Mouse (Mus musculus) stomach, embryonic 14.5 days (tissue): Measurements from ENCODE around the gene Zfp871. TPM values are rescaled to one million over a fixed set of nuclear protein-coding genes. Genes with fewer than 3 reads are reported as not detected.
"Not testable (repeated sequence)": the region's sequence is repeated elsewhere in the genome, so short reads cannot be mapped to it uniquely, and the experiment has no call there.

Source experiments
- ATAC-seq: fragments of 200-750 bp; cut with Nextera tagmentation; 2 replicates; pipeline ENCODE4 v1.8.0; 2017; ENCODE audit warnings: low read depth, moderate TSS enrichment; ENCODE audit not compliant: insufficient number of reproducible peaks, insufficient read depth, low FRiP score
- H3K27ac ChIP-seq: fragments of 300-500 bp; sonication (generic); 2 replicates; pipeline ENCODE4 v1.5.1; 2014; ENCODE audit warnings: mild to moderate bottlenecking, low read length, moderate library complexity, mixed read lengths
- H3K27me3 ChIP-seq: fragments of 300-500 bp; sonication (generic); 2 replicates; pipeline ENCODE4 v1.6.1; 2014; ENCODE audit warnings: low read length, control low read depth, mixed read lengths; ENCODE audit not compliant: control insufficient read depth, insufficient read depth
- H3K36me3 ChIP-seq: fragments of 300-500 bp; sonication (generic); 2 replicates; pipeline ENCODE4 v1.6.1; 2014; ENCODE audit warnings: mild to moderate bottlenecking, control low read depth, low read length, moderate library complexity, mixed read lengths; ENCODE audit not compliant: control insufficient read depth, insufficient read depth
- H3K4me1 ChIP-seq: fragments of 300-500 bp; sonication (generic); 2 replicates; pipeline ENCODE4 v1.6.1; 2014; ENCODE audit warnings: low read length, control low read depth, mixed read lengths; ENCODE audit not compliant: control insufficient read depth, insufficient read depth
- H3K4me2 ChIP-seq: fragments of 300-500 bp; sonication (generic); replicated peaks from 2 replicates; pipeline ENCODE4 v1.6.1; 2014; ENCODE audit warnings: low read depth, low read length, control low read depth
- H3K4me3 ChIP-seq: fragments of 300-500 bp; sonication (generic); 2 replicates; pipeline ENCODE4 v1.5.1; 2014; ENCODE audit warnings: low read depth, low read length, control low read depth
- H3K9ac ChIP-seq: fragments of 300-500 bp; sonication (generic); replicated peaks from 2 replicates; pipeline ENCODE4 v1.6.1; 2014; ENCODE audit warnings: low read depth, mild to moderate bottlenecking, control low read depth, low read length, moderate library complexity, mixed read lengths
- H3K9me3 ChIP-seq: fragments of 300-500 bp; sonication (generic); 2 replicates; pipeline ENCODE4 v1.6.1; 2016; ENCODE audit warnings: low read depth, low read length, control low read depth; ENCODE audit not compliant: control insufficient read depth
- WGBS: fragments of 180-500 bp; shearing (Covaris S2); extraction: QIAGEN DNeasy Blood & Tissue Kit; methylation state at CpG from one replicate; pipeline ENCODE4 v1.1.7; 2014; 5-methylcytosine and 5-hydroxymethylcytosine counted together
- polyA plus RNA-seq: library from polyadenylated mRNA; unstranded; fragments of >200 nt; fragmentation: Nextera tagmentation; extraction: Ambion mirVana; gene quantifications from 2 replicates; pipeline ENCODE4 v1.2.1, GENCODE M21; 2014

Gene Zfp871
- polyA plus RNA-seq, 1 experiment from 2014 or later = 62.0 TPM

DNA sequence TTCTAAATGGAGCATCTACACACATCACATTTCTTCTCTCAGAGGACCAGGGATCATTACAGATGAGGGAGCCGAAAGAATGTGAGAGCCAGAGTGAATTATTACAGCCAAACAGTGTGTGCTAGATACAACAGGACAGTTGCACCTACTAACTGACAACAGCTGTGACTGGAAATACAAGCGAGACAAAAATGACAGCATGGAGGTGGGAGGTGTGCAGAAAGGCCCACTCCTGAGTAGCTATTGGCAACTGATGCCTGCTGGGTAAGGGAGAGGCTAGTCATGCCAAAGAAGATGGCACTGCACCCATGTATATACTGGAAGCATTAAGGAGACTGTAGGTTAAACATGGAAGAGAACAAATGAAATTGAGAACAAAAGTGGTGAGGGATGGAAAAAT is 21.7 kb downstream of the Zfp871 start:
- H3K36me3 ChIP-seq = peaks cover 39% of the 10 kb centered on the region
- 93% methylated on average over 2 of the region's 2 CpGs for WGBS
- no peak for ATAC-seq
- no peak overlapping the region for H3K9ac ChIP-seq
- no peaks in the 10 kb centered on the region for H3K4me1 ChIP-seq
- H3K4me2 ChIP-seq = no peak overlapping the region
- H3K27me3 ChIP-seq = no peaks in the 10 kb centered on the region
- H3K4me3 ChIP-seq = no peak overlapping the region
- no peaks in the 10 kb centered on the region for H3K9me3 ChIP-seq
- H3K27ac ChIP-seq = no peak overlapping the region

DNA sequence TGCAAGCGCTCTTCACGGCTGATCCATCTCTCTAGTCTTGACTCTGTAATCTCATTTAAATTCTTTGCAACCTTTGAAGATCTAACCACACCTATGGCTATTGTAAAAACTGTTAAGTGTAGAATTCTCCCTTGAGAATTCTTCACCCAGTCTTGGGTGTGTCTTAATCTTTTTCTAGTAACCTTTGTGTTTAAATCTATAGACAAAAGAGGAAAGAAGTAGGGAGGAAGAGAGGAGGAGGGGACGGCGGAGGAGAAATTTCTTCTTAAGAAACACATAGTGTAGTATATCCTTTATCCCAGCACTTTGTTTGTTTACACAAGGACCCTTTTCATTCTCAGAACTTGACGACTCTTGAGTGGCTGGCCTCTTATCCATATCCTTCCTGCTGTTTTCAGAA is 30.8 kb downstream of the Zfp871 start:
- Histone ChIP-seq H3K27me3 (no peaks in the 10 kb centered on the region), H3K4me2 (no peak overlapping the region), H3K9ac (no peak overlapping the region), H3K36me3 (no peaks in the 10 kb centered on the region), H3K27ac (no peak overlapping the region), H3K9me3 (no peaks in the 10 kb centered on the region), H3K4me3 (no peak overlapping the region), H3K4me1 (no peaks in the 10 kb centered on the region)
- ATAC-seq = no peak
- WGBS = 50% methylated on average over 5 of the region's 5 CpGs

DNA sequence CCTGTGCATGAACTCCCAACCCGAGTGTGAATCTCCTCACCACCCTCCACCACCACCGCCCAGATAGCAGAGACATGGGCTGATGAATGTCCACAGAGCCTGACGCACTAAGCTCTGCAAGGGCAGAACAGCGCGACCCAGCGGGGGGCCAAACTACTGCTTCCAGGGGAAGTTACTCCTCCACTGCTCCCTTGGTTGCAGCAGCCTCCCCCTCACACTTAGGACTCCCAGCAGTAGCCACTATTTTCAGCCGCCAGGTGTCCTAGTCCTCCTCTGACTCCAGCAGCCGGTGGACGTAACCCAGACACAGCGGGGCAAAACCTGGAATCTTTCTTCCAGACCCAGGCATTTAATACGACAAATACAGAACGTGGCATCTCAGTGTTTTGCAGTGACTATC is 34.5 kb downstream of the Zfp871 start:
- H3K4me2 ChIP-seq = no peak overlapping the region
- H3K27me3 ChIP-seq = no peaks in the 10 kb centered on the region
- H3K27ac ChIP-seq = no peak overlapping the region
- H3K4me3 ChIP-seq = no peak overlapping the region
- H3K4me1 ChIP-seq = no peaks in the 10 kb centered on the region
- ATAC-seq = no peak
- H3K9me3 ChIP-seq = no peaks in the 10 kb centered on the region
- H3K36me3 ChIP-seq = no peaks in the 10 kb centered on the region
- no peak overlapping the region for H3K9ac ChIP-seq
- 8% methylated on average over 12 of the region's 12 CpGs for WGBS

DNA sequence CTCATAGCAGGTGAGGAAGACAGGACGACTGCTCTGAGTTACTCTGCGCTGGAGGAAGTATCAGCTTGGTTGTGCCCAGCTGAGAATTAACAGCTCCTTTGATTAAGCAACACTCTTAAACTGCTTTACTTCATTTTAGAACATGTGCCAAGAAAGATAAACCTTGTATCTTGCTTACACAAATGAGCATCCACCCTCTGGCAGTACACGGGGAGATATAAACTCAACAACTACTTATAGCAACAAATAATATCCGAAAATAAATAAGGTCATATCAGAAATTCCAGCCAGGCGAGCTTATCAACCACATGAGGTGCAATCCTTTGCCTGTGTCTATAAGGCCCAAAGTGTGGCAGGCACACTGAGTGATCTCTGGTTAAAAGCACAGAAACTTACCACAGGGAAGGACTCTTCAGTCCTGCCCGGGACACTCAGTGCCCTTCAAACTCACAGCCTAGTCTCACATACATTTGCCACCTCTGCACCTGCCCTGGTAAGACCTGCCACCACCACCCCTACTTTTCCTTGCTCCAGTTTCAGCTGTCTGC is 35.2 kb downstream of the Zfp871 start:
- Histone ChIP-seq H3K27me3 (no peaks in the 10 kb centered on the region), H3K27ac (no peak overlapping the region), H3K9ac (no peak overlapping the region), H3K36me3 (no peaks in the 10 kb centered on the region), H3K4me3 (no peak overlapping the region), H3K4me2 (no peak overlapping the region), H3K4me1 (no peaks in the 10 kb centered on the region), H3K9me3 (no peaks in the 10 kb centered on the region)
- ATAC-seq = no peak
- 70% methylated on average over 6 of the region's 6 CpGs for WGBS

DNA sequence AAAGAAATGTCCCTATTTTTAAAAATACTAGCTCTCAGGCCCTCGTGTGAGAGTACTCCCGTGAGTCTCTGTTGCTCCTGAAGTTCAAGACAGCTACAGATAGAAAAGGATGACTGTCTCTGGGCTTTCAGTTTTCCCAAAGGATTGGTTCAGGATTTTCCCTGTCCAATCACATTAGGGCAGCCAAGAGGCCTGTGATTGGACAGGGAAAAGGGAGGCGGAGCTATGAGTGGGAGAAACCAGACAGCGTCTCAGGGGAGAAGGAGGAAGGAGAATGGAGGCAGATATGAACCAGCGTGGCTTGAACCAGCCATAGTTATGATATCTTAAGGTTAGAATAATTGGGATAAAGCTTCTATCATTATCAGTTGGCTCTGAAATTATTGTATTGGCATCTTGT is 37.5 kb downstream of the Zfp871 start:
- Histone ChIP-seq H3K9me3 (no peaks in the 10 kb centered on the region), H3K9ac (no peak overlapping the region), H3K4me3 (no peak overlapping the region), H3K4me2 (no peak overlapping the region), H3K36me3 (no peaks in the 10 kb centered on the region), H3K27me3 (no peaks in the 10 kb centered on the region), H3K27ac (no peak overlapping the region), H3K4me1 (no peaks in the 10 kb centered on the region)
- WGBS = 45% methylated on average over 5 of the region's 5 CpGs
- no peak for ATAC-seq

DNA sequence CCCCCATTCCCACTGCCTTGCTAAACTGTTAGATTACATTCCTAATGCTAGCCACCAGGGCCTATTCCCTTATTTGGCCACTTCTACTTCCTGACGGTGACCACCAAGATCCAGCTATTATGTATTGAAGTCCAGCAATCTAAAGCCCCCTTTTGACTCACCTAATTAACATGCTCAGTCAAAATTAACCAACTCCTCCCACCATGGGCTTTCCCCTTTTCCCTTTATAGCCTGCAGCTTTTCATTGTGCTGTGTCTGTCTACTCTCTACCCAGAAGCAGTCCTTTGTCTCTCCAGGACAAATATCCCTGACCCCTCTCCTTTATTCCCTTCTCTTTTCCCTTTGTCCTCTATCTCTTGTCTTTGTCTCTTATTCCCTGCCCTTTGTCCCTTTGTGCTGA is 47.0 kb downstream of the Zfp871 start:
- H3K9me3 ChIP-seq = no peaks in the 10 kb centered on the region
- no peaks in the 10 kb centered on the region for H3K36me3 ChIP-seq
- H3K4me1 ChIP-seq = no peaks in the 10 kb centered on the region
- H3K27ac ChIP-seq = no peak overlapping the region
- no peaks in the 10 kb centered on the region for H3K27me3 ChIP-seq
- WGBS = 47% methylated on average over 1 of the region's 1 CpGs
- H3K9ac ChIP-seq = no peak overlapping the region
- H3K4me2 ChIP-seq = no peak overlapping the region
- H3K4me3 ChIP-seq = no peak overlapping the region
- no peak for ATAC-seq

DNA sequence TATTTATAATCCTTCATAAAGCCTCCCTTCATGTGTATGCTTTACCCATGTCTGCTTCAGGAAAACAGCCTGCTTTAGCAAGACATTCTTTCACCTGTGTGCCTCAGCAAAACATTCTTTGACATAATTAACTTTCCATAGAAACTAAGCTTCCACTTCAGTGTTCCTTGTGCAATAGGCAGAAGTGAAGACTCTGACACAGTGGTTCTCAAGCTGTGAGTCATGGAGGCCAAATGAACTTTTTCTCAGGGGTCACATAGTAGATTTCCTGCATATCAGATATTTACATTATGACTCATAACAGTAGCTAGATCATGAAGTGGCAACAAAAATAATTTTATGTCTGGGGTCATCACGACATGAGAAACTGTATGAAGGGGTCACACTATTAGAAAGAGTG is 49.7 kb downstream of the Zfp871 start:
- H3K9me3 ChIP-seq = no peaks in the 10 kb centered on the region
- H3K4me1 ChIP-seq = no peaks in the 10 kb centered on the region
- H3K9ac ChIP-seq = no peak overlapping the region
- H3K4me3 ChIP-seq = no peak overlapping the region
- no peaks in the 10 kb centered on the region for H3K36me3 ChIP-seq
- no peak overlapping the region for H3K4me2 ChIP-seq
- H3K27me3 ChIP-seq = no peaks in the 10 kb centered on the region
- ATAC-seq = no peak
- no peak overlapping the region for H3K27ac ChIP-seq
- WGBS = 87% methylated on average over 1 of the region's 1 CpGs

DNA sequence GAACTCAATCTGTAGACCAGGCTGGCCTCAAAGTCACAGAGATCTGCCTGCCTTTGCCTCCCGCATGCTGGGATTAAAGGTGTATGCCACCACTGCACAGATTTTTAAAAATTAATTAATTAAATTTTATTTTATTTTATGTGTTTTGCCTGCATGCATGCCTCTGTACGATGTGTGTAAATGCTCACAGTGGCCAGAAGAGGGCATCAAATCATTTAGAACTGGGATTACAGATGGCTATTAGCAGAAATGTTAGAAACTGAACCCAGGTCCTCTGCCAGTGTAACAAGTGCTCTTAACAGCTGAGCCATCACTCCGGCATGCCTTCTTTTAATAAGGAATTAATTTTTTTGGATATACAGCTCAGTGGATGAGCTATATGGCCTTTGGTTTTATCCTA is 59.1 kb downstream of the Zfp871 start:
- H3K4me3 ChIP-seq = no peak overlapping the region
- H3K9ac ChIP-seq = no peak overlapping the region
- ATAC-seq = no peak
- H3K36me3 ChIP-seq = no peaks in the 10 kb centered on the region
- H3K4me1 ChIP-seq = no peaks in the 10 kb centered on the region
- no peaks in the 10 kb centered on the region for H3K27me3 ChIP-seq
- H3K27ac ChIP-seq = no peak overlapping the region
- H3K4me2 ChIP-seq = no peak overlapping the region
- WGBS = 70% methylated on average over 3 of the region's 3 CpGs
- no peaks in the 10 kb centered on the region for H3K9me3 ChIP-seq

DNA sequence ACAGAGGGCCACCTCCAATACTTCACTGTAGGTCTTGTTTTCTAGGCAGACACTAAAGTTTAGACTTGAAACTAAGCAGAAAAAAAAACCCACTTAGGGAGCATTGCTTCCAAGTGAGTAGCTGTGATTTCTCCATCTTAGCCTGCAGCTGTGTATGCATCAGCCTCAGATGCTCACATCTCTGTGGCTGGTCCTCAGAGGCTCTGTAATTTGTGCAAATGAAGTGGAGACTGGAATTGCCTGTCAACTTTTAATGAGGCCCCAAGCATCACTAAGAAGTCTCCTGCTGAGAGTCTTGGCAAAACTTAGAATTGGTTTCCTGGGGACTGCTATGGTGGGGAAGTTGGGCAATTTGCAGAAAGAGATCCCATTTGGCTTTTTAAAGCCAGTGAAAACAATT is 61.7 kb downstream of the Zfp871 start:
- H3K4me1 ChIP-seq, ATAC-seq, H3K36me3 ChIP-seq, H3K4me3 ChIP-seq, H3K4me2 ChIP-seq, H3K9ac ChIP-seq, H3K9me3 ChIP-seq, H3K27me3 ChIP-seq, H3K27ac ChIP-seq: not testable (repeated sequence)
